Mouse (Mus musculus) hindbrain, embryonic 15.5 days (tissue): Measurements from ENCODE around the gene Hoxa4. TPM values are rescaled to one million over a fixed set of nuclear protein-coding genes. Genes with fewer than 3 reads are reported as not detected.
A peak's percentile ranks its signal among the peaks of the same experiment; 100 is the strongest.

Experiments used
- ATAC-seq: fragments of 200-750 bp; cut with Nextera tagmentation; 2 replicates; pipeline ENCODE4 v1.8.0; 2017; ENCODE audit warnings: low read depth, moderate number of reproducible peaks, moderate TSS enrichment; ENCODE audit not compliant: low FRiP score
- H3K27ac ChIP-seq: fragments of 300-500 bp; sonication (generic); replicated peaks from 2 replicates; pipeline ENCODE4 v1.5.1; 2015; ENCODE audit warnings: mild to moderate bottlenecking, inconsistent platforms
- H3K27me3 ChIP-seq: fragments of 300-500 bp; sonication (generic); 2 replicates; pipeline ENCODE4 v1.6.1; 2015; ENCODE audit warnings: control low read depth, inconsistent platforms
- H3K36me3 ChIP-seq: fragments of 300-500 bp; sonication (generic); 2 replicates; pipeline ENCODE4 v1.6.1; 2015; ENCODE audit warnings: control low read depth, inconsistent platforms
- H3K4me1 ChIP-seq: fragments of 300-500 bp; sonication (generic); replicated peaks from 2 replicates; pipeline ENCODE4 v1.6.1; 2015; ENCODE audit warnings: control low read depth, inconsistent platforms
- H3K4me2 ChIP-seq: fragments of 300-500 bp; sonication (generic); 2 replicates; pipeline ENCODE4 v1.6.1; 2015; ENCODE audit warnings: moderate library complexity, mild to moderate bottlenecking, inconsistent platforms
- H3K4me3 ChIP-seq: fragments of 300-500 bp; sonication (generic); 2 replicates; pipeline ENCODE4 v1.5.1; 2015; ENCODE audit warnings: mild to moderate bottlenecking, inconsistent platforms
- H3K9ac ChIP-seq: fragments of 300-500 bp; sonication (generic); 2 replicates; pipeline ENCODE4 v1.6.1; 2015; ENCODE audit warnings: inconsistent platforms
- H3K9me3 ChIP-seq: fragments of 300-500 bp; sonication (generic); 2 replicates; pipeline ENCODE4 v1.6.1; 2016; ENCODE audit warnings: control low read depth, inconsistent platforms
- WGBS: fragments of 180-500 bp; shearing (Covaris S2); methylation state at CpG from one replicate; pipeline ENCODE4 v1.1.7; 2015; 5-methylcytosine and 5-hydroxymethylcytosine counted together
- polyA plus RNA-seq: library from polyadenylated mRNA; unstranded; fragments of >200 nt; fragmentation: Nextera tagmentation; extraction: Ambion mirVana; gene quantifications from 2 replicates; pipeline ENCODE4 v1.2.1, GENCODE M21; 2015

The Hoxa4 gene
- polyA plus RNA-seq, 1 experiment from 2014 or later = 12.2 TPM

GRCm38 (mm10) chr6:52226569-52227257 lies 35.2 kb upstream of the Hoxa4 start:
- Histone ChIP-seq H3K27ac (no peak overlapping the region), H3K9ac (no peak overlapping the region), H3K4me3 (no peak overlapping the region), H3K36me3 (no peaks in the 10 kb centered on the region), H3K4me1 (peaks cover 3% of the 10 kb centered on the region), H3K4me2 (no peak overlapping the region), H3K9me3 (no peaks in the 10 kb centered on the region), H3K27me3 (peaks cover 91% of the 10 kb centered on the region)
- no peak for ATAC-seq
- WGBS = 4% methylated on average over 26 of the region's 26 CpGs

GRCm38 (mm10) chr6:52225612-52226568 lies 34.3 kb upstream of the Hoxa4 start:
- H3K4me2 ChIP-seq = no peak overlapping the region
- 2% methylated on average over 69 of the region's 69 CpGs for WGBS
- no peak overlapping the region for H3K27ac ChIP-seq
- no peaks in the 10 kb centered on the region for H3K36me3 ChIP-seq
- H3K27me3 ChIP-seq = peaks cover 95% of the 10 kb centered on the region
- no peak overlapping the region for H3K4me3 ChIP-seq
- H3K4me1 ChIP-seq = peaks cover 8% of the 10 kb centered on the region
- ATAC-seq = no peak
- no peak overlapping the region for H3K9ac ChIP-seq
- no peaks in the 10 kb centered on the region for H3K9me3 ChIP-seq

GRCm38 (mm10) chr6:52224895-52225611 lies 33.5 kb upstream of the Hoxa4 start:
- no peak overlapping the region for H3K4me2 ChIP-seq
- peaks cover 98% of the 10 kb centered on the region for H3K27me3 ChIP-seq
- H3K4me1 ChIP-seq = peaks cover 8% of the 10 kb centered on the region
- no peak overlapping the region for H3K4me3 ChIP-seq
- H3K9me3 ChIP-seq = no peaks in the 10 kb centered on the region
- H3K9ac ChIP-seq = no peak overlapping the region
- ATAC-seq = no peak
- WGBS = under 1% methylated on average over 33 of the region's 36 CpGs
- H3K27ac ChIP-seq = no peak overlapping the region
- H3K36me3 ChIP-seq = no peaks in the 10 kb centered on the region

DNA sequence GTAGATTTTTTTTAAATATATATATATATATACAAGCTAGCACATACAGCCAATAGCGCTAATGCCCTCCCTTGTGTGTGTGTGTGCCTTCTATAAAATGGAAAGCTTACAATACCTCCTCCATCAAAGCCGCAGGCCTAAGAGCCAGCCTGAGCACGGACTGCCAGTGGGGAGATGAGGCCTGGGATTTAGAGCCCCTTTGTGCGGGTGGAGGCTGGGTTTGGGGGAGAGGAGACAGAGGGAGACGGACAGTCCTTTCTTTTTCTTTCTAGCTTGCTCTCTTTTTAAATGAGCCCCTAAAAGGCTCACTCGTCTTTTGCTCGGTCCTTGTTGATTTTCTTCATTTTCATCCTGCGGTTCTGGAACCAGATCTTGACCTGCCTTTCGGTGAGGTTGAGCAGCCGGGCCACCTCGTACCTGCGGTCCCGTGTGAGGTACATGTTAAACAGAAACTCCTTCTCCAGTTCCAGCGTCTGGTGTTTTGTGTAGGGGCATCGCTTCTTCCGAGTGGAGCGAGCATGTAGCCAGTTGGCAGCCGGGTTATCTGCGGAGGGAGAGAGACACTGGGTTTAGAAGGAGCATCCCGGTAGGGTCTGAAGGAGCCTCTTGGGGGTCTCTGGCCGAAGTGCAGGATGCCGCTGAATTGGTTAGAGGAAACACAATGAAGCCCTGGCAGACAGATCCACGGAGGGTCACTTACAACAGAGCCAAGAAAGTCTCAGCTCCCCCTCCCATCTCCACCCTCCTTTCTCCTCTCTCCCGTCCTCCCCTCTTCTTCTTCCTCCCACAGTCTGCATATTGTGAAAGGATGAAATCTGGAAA lies 32.6 kb upstream of the Hoxa4 start:
- no peak overlapping the region for H3K27ac ChIP-seq
- 2% methylated on average over 24 of the region's 24 CpGs for WGBS
- no peaks in the 10 kb centered on the region for H3K9me3 ChIP-seq
- no peak overlapping the region for H3K4me2 ChIP-seq
- H3K9ac ChIP-seq = no peak overlapping the region
- H3K36me3 ChIP-seq = no peaks in the 10 kb centered on the region
- peaks cover 8% of the 10 kb centered on the region for H3K4me1 ChIP-seq
- H3K4me3 ChIP-seq = no peak overlapping the region
- peaks cover 97% of the 10 kb centered on the region for H3K27me3 ChIP-seq
- no peak for ATAC-seq

DNA sequence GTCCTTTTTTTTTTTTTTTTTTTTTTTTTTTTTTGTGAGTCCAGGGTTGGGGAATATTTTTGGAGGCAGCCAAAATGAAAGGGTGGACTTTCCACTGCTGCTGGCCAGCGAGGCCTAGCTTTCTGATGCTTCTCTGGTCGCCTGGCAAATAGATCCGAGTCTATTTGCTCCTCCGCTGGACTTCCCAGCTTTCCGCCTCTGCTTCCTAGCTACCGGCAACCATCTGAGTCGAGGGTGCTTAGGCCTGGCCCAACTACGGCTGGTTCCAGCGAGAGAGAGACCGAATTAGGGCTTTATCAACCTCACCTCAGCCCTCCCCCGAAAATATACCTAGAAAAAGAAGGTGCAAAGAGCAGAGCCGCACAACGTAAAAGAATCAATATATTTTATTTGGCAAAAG lies 31.2 kb upstream of the Hoxa4 start:
- Histone ChIP-seq H3K9ac (no peak overlapping the region), H3K36me3 (no peaks in the 10 kb centered on the region), H3K4me2 (no peak overlapping the region), H3K27me3 (peaks cover 98% of the 10 kb centered on the region), H3K27ac (no peak overlapping the region), H3K4me1 (peaks cover 8% of the 10 kb centered on the region), H3K9me3 (no peaks in the 10 kb centered on the region), H3K4me3 (no peak overlapping the region)
- no peak for ATAC-seq
- 15% methylated on average over 13 of the region's 13 CpGs for WGBS

GRCm38 (mm10) chr6:52221993-52222685 lies 30.6 kb upstream of the Hoxa4 start:
- Histone ChIP-seq H3K4me3 (peak overlapping the region; percentile 47), H3K27ac (no peak overlapping the region), H3K4me1 (peaks cover 12% of the 10 kb centered on the region), H3K27me3 (peaks cover 96% of the 10 kb centered on the region), H3K36me3 (no peaks in the 10 kb centered on the region), H3K9me3 (no peaks in the 10 kb centered on the region), H3K9ac (no peak overlapping the region), H3K4me2 (peak overlapping the region; percentile 87)
- peak; percentile 32; the same call in 1 of the 2 replicates for ATAC-seq
- WGBS = 7% methylated on average over 21 of the region's 21 CpGs

DNA sequence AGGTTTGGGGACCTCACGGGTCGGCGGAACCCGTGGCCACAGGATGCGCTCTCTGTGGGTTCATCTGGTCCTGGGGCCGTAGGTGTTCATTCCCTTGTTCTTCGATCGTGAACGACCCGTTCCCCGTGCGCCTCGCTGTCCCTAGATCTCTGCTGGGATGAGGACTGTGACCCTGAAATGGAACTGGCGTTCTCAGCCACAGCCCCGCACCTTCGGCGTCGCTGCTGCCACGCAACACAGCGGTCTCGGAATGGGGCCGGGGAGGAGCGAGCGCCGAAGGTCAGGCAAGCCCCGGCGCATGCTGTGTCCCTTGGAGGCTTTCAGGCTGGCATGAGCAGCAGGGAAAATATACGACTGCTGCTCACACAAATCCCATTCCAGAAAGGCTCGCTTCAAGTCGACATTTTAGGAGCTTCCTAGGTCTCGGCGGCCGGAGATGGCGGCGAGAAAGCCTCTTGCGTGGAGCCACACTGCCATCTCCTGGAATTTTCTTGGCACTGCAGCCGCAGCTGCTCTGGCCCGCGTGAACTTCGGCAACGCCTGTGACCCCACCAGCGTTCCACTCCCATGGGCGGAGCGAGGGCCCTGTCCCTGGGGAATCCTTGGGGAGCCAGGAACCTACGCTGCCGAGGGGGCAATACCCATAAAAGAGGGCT lies 29.9 kb upstream of the Hoxa4 start, which contains the start of gene Hoxa7:
TSS of gene Hoxa7 (minus strand) at position 518 of the 656 bp plus-strand sequence.
- Histone ChIP-seq H3K4me3 (peak within 1 kb of the TSS; percentile 47), H3K27me3 (peaks cover 92% of the 10 kb centered on the region), H3K4me1 (peaks cover 12% of the 10 kb centered on the region), H3K27ac (no peak within 1 kb of the TSS), H3K36me3 (no peaks in the 10 kb centered on the region), H3K9me3 (no peaks in the 10 kb centered on the region), H3K4me2 (peak within 1 kb of the TSS; percentile 87), H3K9ac (peak within 1 kb of the TSS; percentile 48)
- ATAC-seq = peak; percentile 76
- 1% methylated on average over 46 of the region's 46 CpGs for WGBS

DNA sequence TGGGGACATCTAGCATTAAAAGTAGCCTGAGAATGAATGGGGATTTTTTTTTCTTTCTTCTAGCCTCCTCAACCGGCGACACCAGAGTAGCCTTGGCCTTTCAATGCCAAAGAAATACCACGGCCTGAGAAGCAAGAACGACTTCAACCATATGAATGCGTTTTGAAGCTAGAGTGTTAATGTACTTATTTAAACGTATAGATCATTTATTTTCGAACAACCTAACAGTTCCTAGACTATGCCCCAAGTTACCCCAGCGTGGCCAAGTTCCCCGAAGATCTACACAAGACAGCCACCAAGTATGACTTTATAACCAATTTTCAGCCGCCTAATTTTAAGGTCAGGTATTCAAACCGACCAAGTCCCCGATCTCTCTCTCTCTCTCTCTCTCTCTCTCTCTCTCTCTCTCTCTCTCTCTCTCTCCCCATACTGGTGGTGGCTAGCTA lies 29.3 kb upstream of the Hoxa4 start:
- H3K4me1 ChIP-seq = peaks cover 12% of the 10 kb centered on the region
- WGBS = 6% methylated on average over 12 of the region's 12 CpGs

DNA sequence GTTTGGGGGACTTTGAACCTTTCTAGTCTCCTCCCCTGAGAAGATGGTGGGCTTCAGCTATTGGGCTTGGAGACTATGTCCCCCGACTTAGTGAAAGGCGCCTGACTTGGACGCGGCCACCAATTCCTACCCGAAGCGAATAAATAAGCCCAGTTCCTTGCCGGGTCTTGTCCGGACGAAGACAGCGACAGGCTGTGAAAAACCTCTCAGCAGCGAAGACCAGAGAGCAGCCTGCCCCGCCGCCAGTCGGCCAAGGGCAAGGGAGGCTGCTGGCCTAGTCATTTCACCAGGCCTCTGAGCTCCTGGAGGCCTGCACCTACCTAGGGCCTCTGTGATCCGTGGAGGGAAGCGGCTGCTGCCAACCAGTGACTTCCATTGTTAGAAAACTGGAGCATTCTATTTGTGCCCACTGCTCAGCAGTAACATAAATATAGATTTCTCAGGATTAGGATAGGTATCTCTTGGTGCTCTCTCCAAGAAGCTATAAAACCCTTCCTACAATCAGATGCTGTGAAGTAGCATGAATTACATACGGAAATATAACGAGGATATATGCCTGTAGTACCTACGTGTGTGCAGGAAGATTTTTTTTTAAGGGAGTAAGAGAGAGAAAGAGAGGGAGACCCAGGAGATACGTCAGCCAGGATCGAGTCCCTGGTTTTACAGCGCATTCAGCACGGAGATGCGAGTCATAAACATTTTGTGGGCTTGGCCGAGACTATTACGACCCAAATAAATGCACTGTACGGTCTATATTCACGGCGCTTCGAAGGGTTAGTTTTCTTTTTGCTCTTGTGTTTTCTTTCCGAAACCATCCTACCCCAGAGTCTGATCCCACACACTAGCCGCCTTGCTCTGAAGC lies 28.7 kb upstream of the Hoxa4 start:
- H3K9me3 ChIP-seq = no peaks in the 10 kb centered on the region
- H3K27ac ChIP-seq = no peak overlapping the region
- 17% methylated on average over 32 of the region's 32 CpGs for WGBS
- H3K36me3 ChIP-seq = no peaks in the 10 kb centered on the region
- peaks cover 92% of the 10 kb centered on the region for H3K27me3 ChIP-seq
- no peak overlapping the region for H3K9ac ChIP-seq
- peaks cover 12% of the 10 kb centered on the region for H3K4me1 ChIP-seq
- no peak overlapping the region for H3K4me2 ChIP-seq
- no peak for ATAC-seq
- H3K4me3 ChIP-seq = no peak overlapping the region

More for the DNA sequence above, 29.3 kb upstream of the Hoxa4 start:
- H3K27me3 ChIP-seq = peaks cover 92% of the 10 kb centered on the region
- no peak overlapping the region for H3K9ac ChIP-seq
- ATAC-seq = no peak
- no peaks in the 10 kb centered on the region for H3K36me3 ChIP-seq
- H3K9me3 ChIP-seq = no peaks in the 10 kb centered on the region
- peak overlapping the region; percentile 87 for H3K4me2 ChIP-seq
- no peak overlapping the region for H3K27ac ChIP-seq
- peak overlapping the region; percentile 47 for H3K4me3 ChIP-seq
